20 mouse cellular contexts compared by ENCODE assay signal in the genomic region with DNA sequence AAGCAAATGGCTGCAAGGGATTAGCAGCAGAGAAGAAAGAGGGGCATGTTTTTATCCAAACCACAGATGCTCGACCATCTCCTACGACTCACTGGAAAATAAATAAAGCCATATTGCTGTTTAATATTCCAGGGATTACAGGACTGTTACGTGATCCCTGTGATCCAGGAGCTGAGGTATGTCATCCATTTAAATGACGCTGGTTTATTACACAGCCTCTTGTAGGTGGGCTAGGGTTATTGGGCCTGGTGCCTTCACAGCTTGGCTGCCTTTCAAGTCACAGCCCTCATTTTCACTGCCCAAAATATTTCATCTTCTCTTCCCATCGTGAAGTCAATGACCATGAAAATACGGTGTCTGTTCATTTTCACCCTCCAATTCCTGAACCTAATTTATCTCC.
"Had no signal": no experiment of that assay in that cellular context is flagged by ENCODE, and none has a peak within 500 bp of the region (broad histone marks: within the 10 kb centered on the region; RNA-seq: fewer than 3 reads in every experiment).

No protein-coding gene starts in this region.

- ATAC-seq: intestine, postnatal 0 days; liver, embryonic 12.5 days; midbrain, embryonic 13.5 days; midbrain, embryonic 16.5 days had no signal

- H3K4me3 ChIP-seq: layer of hippocampus, adult 2 months; liver, embryonic 12.5 days; liver, embryonic 15.5 days; lung, embryonic 15.5 days; megakaryocyte, embryonic 14.5 days; midbrain, embryonic 10.5 days; midbrain, embryonic 13.5 days had no signal

- DNase-seq: kidney, adult 2 months; kidney, postnatal 25 days; layer of hippocampus, adult 9-11 months; liver; lung, adult 18-20 months; lung, postnatal 10 days; lung, postnatal 36 days; right cerebral cortex, postnatal 4 days; thymus, adult 18-20 months; thymus, postnatal 36 days had no signal

- H3K4me1 ChIP-seq: liver, embryonic 12.5 days; liver, embryonic 15.5 days; lung, embryonic 15.5 days; megakaryocyte, embryonic 14.5 days; midbrain, embryonic 10.5 days; midbrain, embryonic 13.5 days had no signal

- H3K27ac ChIP-seq: kidney, postnatal 0 days; layer of hippocampus, adult 2 months; liver, embryonic 12.5 days; liver, embryonic 15.5 days; lung, embryonic 15.5 days; midbrain, embryonic 10.5 days; midbrain, embryonic 13.5 days had no signal

- H3K27me3 ChIP-seq: liver, embryonic 12.5 days; liver, embryonic 15.5 days; lung, embryonic 15.5 days; megakaryocyte, embryonic 14.5 days; midbrain, embryonic 13.5 days had no signal
